Mouse (Mus musculus): ENCODE measurements around the gene Spata3.
"Not testable (repeated sequence)": the region's sequence is repeated elsewhere in the genome, so short reads cannot be mapped to it uniquely, and the experiment has no call there.

Spata3 gene

DNA sequence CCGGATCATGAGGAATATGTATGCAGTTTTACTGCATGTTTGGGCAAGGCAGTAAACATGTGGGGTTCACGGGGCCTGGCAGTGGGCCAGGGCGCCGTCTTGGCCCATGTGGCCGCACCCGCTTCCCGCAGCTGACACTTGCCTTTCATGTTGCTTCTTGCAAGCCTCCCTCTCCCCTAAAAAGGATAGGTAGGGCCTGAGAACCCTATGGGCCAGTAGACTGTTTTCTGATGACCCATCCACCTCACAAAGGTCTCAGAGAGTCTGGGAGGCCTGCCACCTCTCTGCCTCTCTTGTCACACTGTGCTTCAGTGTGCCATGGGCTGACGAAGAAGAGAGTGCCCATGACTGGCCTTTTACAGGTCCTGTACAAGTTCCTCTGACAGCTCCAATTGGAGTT, at the start of gene Spata3:
Gene Spata3 (plus strand): TSS at position 301 of the 400 bp plus-strand sequence.
- DNase-seq: no peak

DNA sequence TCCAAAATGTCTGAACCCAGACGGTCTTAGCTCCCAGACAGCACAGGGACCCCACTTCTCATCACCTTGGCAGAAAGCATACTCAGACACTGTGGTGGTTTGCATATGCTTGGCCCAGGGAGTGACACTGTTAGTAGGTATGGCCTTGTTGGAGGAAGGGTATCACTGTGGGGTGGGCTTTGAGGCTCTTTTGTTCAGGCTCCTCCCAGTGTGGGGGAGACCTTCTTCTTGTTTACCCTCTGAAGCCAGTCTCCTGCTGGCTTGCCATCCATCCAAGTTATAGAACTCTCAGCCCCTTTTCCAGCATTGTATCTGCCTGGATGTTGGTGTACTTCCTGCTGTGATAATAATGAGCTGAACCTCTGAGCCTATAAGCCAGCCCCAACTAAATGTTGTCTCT, 47.5 kb upstream of the Spata3 start:
- DNase-seq: no peak

DNA sequence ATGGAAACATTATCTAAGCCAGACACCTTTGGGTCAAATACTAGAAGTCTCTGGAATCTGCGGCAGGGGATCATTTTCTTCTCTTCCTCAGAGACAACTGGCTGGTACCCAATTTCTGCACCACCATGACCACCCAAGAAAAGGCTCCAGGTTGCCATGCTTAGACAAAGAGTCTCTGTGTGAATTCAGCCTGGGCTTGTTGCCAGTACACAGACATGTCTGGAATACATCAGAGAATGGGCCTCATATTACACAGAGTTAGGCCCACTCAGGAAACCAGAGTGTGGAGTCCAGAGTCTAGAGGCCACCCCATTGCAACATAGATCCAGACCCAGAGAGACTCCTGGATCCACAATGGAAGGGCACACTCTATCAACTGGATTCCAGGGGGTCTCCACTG, 47.1 kb upstream of the Spata3 start:
- peak; percentile 13 for DNase-seq

DNA sequence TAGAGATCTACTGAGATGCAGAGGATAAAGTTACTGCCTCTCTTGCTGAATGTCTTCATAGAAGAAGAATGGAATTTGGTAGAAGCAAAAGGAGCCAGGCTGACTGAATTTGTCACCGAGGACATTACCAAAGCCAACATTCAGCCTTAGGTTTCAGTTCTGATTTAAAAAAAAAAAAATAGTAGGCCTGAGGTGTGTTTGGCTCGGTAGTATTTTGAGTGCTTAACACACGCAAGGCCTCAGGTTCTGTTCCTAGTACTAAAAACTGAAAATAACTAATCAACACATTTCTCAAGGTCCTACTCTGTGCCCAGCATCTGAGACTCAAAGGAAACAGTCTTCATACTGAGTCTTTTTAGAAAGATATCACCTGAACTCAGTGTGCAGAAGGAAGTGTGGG, 45.5 kb upstream of the Spata3 start:
- DNase-seq: no peak

DNA sequence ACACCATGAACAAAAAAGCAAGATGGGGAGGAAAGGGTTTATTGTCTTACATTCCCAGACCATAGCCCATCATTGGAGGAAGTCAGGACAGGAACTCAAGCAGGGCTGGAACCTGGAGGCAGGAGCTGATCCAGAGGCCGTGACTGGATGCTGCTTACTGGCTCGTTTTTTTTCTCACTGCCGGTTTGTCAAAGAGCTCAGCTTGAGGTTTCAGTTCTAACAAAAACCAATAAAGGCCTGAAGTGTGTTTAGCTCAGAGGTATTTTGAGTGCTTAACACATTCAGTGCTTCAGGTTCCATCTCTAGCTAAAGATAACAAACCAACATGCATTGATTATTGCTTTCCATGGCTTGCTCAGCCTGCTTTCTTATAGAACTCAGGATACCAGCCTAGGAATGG, 44.3 kb upstream of the Spata3 start:
- DNase-seq: no peak

DNA sequence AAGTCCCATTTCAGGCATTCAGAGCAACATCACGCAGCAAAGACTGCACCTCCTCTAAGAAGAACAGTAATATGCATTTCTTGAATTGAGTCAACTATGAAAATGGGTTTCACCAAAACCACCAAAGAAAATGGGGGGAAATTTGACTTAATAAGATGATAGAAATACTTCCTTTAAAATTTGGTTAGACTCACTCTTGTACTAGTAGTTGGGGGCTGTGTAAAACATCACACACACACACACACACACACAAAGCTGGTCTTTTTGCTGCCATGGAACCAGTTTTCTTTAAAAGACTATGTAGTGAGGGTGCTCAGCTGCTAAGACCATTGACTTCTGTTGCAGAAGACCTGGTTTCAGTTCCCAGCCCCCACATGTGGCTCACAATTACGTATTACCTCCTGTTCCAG, 43.1 kb upstream of the Spata3 start:
- no peak for DNase-seq

DNA sequence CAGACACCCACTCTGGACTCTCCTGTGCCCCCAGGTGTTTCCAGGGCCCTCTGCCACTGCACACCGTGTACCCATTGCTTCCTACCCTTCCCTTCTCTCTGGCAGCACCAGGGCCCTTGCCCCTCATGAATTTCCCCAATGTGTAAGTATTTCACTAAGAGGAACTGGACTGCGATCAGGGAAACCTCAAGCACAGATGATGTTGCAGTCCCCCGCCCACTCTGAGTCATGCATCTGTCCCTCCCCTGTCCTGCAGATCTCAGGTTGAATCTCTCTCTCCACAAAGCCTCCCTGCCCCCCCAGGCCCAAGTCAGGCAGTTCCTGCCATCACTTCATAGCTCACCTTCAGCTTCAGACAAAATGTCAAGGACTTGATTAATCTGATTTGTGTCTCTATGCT, 38.9 kb upstream of the Spata3 start:
- no peak for DNase-seq

DNA sequence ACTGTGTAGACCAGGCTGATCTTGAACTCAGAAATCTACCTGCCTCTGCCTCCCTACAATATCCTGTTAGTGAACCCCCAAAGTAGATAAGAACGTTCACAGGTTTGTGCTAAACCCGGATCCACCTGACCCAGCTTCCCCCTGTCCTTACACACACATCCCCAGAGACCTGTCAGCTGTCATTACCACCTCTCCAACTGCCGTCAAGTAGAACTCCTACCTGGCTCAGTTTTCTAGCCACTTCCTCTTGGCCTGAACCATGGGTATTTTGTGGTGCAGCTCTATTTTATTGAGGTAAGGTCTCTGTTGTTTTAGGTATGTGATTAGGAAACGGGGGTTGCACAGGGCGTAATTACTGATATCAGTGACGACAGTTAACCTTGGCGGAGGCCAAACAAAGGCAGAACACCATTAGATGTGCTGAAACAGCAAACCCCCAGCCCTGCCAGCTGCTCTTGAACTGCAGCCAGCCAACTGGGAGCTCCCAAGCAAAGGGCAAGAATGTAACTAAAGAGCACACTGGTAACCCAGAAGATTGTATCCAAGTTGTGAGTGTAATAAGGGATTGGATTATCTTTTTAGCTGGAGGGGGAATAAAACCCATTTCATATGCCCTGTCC, 34.8 kb upstream of the Spata3 start:
- DNase-seq: no peak

DNA sequence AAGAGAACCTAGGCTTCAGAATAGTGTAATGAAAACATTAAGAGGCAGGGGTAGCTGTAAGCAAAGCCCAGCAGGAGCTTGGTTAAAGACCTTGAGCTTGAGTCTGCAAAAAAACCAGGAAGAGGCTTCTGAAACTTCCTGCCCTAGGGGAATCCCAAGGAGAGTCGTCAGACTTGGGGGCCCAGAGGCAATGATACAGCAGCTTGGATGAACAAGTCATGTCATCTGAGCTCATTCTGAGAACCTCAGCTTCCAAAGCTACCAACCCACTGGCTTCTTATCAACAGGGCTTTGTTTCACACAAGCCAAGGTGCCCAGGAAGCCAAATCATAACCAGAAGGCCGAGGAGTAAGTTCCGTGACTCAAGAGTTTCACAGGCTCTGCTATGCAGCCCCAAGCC, 30.8 kb upstream of the Spata3 start:
- DNase-seq: no peak

DNA sequence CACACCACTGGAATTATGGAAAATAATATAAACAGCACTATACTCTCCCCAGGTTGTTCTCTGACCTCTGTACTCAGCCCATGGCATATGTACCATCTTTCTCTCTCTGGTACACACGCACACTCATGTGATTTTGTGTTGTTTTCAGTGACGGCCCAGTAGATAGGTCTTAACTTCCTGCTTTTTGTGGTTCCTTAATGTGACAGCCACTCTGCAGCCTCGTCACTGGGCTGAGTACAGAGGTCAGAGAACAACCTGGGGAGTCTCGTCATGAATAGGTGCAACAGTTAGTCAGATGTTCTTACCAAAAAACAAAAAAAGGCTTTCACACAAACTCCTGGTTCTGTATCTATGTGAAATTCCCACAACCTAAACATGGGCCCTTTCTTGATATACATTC, 28.3 kb upstream of the Spata3 start:
- no peak for DNase-seq

DNA sequence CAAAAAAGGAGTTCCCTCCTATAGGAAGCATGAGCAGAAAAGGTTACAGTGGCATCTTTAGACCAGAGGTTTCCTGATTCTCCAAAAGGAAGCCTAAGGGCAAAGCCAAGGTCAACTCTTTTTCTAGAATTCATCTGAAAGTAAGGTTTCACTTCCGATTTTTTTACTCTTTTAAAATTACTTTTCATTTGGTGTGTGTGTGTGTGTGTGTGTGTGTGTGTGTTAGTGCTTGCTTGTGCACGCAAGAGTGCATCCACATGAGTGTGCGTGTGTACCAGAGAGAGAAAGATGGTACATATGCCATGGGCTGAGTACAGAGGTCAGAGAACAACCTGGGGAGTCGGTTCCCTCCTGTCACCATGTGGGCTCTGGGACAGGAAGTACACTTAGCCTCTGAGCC, 27.7 kb upstream of the Spata3 start:
- not testable (repeated sequence) for DNase-seq

DNA sequence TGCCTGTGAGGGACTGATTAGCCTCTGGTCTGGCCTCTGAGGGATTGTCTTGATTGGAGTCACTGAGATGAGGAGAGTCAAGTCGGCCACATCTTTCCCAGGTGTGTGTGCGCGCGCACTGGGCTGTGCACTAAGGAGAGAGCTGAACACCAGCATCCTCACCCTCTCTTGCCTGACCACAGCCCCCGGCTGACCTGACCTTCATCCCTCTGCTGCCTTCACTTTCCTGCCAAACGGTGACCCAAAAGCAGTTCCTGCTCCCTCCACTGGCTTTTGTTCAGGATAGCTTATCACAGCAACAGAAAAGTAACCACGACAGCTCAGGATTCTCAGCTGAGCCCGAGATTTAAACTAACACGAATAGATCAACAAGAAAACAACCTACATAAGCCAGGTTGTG, 24.4 kb upstream of the Spata3 start:
- no peak for DNase-seq

DNA sequence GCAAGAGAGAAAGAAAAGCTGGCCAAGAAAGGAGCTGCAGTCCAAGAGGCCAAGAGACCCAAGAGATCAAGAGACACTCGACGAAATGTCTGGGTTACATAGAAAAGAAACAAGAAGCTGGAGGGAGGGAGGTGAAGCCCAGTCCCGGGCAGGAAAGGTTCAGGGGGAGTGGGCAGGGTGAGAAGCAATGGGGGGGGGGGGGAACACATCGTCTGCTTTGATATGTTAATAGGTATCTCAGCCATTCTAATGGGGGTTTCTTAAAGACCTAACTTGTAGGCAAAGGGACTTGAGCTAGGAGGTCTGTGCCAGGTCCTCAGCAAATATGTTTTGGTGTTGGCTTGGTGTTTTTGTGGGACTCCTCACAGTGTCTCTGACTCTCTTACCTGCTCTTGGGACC, 23.1 kb upstream of the Spata3 start:
- no peak for DNase-seq

DNA sequence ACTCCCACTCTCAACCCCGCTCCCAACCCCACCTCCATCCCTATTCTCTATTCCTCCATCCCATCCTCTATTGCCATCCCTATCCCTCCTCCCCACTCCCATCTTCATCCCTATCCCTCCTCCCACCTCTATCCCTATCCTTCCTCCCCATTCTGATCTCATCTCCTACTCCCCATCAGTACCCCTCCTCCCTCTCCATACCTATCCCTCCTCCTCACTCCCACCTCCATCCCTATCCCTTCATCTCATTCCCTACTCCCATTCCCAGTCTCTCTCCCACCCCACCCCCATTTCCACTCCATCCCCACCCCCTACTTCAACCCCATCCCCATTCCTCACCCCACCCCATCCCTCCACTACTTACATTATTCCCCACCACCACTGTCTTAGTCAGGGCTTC, 19.4 kb upstream of the Spata3 start:
- DNase-seq: no peak

DNA sequence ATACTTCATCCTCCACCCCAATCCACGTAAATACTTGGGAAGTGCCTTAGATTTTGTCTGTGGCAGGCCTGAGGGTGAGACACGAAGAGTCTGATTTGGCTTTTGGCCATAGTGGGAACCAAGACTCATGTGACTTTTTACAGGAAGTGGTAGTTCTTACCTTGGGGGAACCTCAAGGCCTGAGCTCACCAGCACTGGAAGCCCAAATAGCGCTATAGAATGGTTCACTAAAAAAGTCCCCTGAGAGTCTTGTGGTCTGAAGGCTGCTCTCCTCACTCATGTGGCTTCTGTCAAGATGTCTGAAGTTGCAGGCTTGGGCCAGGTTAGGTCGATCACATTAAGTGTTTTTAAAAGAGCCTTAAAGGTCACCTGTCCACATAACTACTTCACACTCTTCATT, 18.6 kb upstream of the Spata3 start:
- no peak for DNase-seq

DNA sequence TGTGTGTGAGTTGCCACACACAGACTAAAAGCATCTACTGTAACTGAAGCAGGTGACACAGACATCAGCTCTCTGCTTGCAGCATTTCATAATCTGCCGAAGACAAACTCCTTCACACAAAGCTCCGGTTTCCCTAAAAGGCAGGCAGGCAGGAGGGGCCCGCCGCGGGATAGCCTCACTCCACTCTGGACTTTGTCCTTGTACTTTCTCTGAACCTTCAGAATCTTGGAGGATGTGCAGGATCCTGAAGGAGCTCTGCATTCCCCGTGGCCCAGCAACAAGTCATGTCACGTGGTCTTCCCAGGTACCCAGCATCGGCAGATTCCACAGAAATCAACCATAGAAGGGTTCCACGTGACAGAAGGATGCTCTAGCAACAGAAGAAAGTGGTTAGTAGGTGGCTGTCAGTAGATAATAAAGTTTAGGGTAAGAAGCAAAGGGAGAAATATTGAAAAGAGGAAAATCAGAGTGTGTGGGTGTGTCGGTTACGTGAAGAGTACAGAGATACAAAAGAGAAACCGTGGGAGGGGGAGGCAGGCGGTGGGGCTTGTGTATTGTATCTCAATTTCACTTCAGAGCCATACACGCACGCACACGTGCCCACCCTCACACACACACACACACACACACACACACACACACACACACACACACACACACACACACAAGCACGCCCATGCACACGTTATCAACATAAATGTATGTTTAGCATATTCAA, 16.6 kb upstream of the Spata3 start:
- no peak for DNase-seq

DNA sequence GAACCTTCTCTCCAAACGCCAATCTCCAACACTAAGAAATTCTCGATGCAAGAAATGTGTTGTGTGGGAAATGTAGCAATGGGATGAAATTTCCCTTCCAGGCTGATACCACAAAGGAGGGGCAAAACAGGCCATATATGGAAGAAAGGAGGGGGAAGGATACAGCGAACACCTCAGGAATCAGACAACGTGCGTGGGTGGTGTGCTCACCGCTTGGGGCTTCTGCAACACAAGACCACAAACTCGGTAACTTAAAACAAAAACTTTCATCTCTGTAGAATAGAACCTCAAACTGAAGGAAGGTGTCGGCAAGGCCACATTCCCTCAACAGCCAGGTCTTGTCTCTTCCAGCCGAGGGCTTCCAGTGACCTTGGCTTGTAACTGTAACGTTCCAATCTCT, 11.1 kb upstream of the Spata3 start:
- DNase-seq: no peak

DNA sequence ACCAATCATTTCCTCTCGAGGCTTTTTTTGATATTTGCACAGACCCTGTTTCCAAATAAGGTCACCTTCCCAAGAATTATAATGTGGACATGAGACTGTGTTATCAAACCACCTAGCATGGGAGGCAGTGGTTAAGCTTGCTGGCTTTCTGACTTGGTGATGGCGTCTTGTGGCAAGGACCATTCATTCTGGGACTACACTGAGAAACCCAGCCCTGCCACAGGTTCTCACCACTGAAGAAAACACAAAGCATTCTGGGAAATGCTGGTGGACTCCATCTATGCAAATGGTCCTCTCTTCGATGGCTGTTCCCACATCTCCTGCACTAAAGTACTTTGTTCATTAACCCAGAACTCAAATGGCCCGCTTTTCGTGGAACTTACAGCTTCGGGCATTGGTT, 10.6 kb upstream of the Spata3 start:
- DNase-seq: no peak

DNA sequence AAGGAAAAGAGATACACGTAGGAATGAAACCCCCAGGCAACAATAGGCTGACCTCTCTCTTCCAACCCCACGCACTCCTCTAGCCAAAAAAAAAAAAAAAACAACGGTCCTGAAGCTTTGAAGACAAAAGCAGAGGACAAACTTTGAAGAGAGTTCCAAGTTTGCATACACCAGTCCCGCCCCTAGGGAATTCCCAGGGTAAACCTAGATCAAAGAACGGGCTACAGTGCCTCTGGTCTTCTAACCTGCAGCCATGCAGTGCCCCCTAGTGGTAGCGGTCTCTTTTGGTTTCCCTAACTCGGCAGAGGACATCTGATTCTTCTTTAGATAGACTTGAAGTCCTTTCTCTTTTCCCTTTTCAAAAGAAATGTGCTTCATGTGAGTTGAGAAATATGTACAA, 8.8 kb upstream of the Spata3 start:
- peak; percentile 85 for DNase-seq

DNA sequence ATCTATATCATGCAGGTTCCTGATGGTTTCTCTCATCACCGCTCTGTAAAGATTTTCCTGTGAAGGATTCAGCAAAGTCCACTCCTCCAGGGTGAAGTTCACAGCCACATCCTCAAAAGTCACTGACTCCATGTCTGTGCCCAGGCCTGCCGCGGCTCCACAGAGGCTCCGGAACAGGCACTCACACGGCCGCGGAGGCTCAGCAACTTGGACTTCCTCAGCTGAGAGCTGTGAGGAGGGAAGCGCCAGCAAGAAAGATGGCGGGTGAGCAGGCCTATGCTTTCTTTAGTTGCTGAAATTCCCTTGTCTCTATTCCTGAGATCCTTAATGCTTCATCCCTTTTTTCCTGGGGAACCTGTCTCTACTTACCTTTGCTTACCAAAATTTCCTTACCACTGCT, 858 bp upstream of the Spata3 start:
- DNase-seq: not testable (repeated sequence)

DNA sequence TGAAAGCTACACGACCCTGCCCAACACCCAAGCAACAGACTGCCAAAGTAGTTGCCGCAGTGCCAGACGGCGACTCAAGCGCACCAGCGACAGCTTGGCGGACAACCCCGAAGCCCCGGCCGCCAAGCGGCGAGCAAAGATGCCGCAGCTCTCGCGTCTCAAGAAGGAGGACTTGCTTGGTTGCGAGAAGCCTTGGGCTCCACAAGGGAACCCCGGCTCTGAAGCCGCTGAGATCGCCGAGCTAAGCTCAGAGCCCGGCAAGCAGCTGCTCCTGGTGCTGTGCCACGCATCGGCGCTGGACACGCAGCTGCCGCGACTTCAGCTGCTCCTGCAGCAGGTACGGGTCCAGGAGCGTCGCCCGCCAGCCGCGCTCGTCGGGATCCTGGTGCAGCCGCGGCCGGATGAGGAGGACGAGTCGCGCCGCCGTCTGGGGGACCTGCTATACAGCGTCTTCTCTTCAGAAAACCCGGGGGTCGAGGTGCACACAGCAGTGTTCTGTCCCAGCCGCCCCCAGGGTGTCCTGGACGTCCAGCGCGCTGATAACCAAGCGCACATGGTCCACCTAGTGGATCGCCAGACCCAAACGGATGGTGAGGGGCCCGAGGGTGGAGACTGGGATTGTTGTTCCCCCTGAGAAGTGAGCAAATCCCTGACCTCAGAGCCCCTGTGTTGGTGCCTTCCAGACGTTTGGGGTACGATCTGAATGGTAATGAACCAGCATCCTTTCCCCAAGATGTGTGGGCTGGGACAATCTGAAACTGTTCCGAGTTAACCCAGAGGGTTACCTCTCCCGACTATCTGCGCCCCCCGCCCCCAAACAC, 1.8 kb downstream of the Spata3 start:
- DNase-seq: peak; percentile 22

DNA sequence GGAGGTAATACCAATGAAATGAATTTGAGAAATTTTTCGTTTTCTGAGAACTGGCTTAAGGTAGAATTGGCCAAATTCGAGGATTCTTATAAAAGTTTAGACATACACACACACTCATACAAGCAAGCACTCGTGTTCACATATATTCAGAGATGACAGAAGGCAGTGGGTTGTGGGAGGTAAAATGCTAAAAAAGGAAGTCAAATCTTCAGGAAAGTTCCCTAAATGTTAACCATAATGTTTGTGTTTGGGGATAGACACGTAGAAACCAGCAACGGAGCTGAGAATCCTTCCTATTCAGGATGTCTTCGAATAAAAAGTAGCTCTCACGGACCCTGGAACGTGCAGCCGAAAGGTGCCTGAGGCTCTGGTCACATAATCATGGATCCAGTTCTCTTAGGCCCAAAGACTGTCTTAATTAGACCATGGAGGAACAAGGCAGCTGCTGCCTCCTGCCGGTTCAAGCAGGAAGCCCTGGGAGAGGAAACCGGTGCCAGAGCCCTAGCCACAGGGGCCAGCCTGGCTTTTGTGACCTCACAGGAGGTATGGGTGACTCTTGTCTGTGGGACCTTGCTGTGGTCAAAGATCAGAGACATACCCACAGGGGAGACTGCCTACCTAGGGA, 4.9 kb downstream of the Spata3 start:
- DNase-seq: no peak

DNA sequence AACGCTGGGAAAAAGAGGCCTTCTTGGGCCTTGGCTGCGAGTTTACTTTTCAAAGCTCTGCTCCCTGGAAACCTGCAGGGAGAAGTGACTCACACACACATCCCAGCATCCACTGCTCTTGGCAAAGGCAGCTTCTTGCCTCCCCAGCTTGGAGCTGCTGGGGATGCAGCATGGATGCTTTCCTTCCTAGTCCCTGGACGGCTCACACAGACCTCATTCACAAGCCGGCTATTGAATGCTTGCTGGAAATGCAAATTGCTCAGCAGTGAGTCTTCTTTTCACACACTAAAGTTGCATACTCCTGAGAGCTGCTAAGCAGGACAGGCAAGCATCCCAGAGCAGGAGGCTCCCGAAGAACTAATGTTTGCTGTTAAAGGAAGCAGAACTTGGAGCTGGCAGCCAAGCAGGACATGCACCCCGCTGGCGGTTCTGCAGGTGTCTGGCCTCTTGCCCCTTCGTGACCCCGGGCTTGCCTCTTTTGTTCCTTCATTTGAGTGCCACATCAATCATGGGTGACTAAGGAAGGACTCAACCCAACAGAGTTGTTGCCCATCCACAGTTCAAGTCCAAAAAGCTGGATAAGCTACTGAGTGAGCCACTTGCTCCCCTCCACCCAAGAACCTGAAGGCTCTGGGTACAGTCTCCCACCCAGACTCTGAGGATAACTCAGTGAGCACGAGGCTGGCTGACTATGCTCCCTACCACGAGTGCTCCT, 15.8 kb downstream of the Spata3 start:
- DNase-seq: no peak
